Mouse (Mus musculus): ENCODE measurements around the gene Arsg.
"Not testable (repeated sequence)": the region's sequence is repeated elsewhere in the genome, so short reads cannot be mapped to it uniquely, and the experiment has no call there.

- not testable (repeated sequence) for TF ChIP-seq CTCF (IDR thresholded peaks at IDR 0.05; ENCODE audit: borderline replicate concordance, insufficient read depth, low read length); POLR2A (IDR thresholded peaks at IDR 0.05; ENCODE audit: low read depth, low read length)
Observed at GRCm38 (mm10) chr11:109492847-109493464, 19.8 kb downstream of the Arsg start.

Measured in embryonic fibroblast, embryonic 13.5 days (primary cell).